Comparison of ENCODE assay signal across 1 mouse cellular context in the genomic region with DNA sequence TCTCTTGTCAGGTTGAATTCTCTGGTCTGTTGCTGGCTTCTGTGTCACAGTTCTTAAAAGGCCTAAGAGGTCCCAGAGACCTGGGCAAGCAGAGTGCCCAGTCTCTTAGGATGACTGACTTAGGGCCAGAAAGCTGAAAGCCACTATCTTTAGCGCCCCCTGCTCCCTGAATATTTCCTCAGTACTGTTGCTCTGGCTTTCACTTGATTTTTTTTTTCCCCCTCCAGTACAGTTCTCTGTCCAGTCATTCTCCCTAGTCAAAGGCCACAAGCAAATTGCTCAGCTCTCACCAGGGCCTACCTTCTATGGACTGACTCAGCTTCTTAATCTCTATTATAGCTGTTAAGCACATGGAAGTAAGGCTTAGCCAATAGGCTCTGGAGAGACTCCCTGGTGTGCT.
TF ChIP-seq lines count a peak whose summit lies in the region.

No protein-coding gene starts in this region.

TF ChIP-seq in CH12.LX, 34 proteins besides CTCF, POLR2A, EP300 and RAD21:
- TF ChIP-seq ELF1 (IDR thresholded peaks at IDR 0.05; ENCODE audit: low read depth, low read length), result no peak
- TF ChIP-seq MXI1 (IDR thresholded peaks at IDR 0.05; ENCODE audit: low read depth, low read length), result no peak
- TF ChIP-seq RCOR1 (conservative IDR thresholded peaks at IDR 0.05; ENCODE audit: low read depth, low read length), result no peak
- TF ChIP-seq SIN3A (IDR thresholded peaks at IDR 0.05; ENCODE audit: low read length), result peak; percentile 67; the same call in 1 of the 2 replicates
- no peak for TF ChIP-seq UBTF (IDR thresholded peaks at IDR 0.05; ENCODE audit: low read depth, low read length)
- no peak for TF ChIP-seq MAX (IDR thresholded peaks at IDR 0.05; ENCODE audit: low read length)
- peak; percentile 39 for TF ChIP-seq SMC3 (IDR thresholded peaks at IDR 0.05; ENCODE audit: low read depth, low read length)
- no peak for TF ChIP-seq USF1 (IDR thresholded peaks at IDR 0.05; ENCODE audit: low read depth, low read length)
- TF ChIP-seq CHD2 (IDR thresholded peaks at IDR 0.05; ENCODE audit: low read length), result no peak
- no peak for TF ChIP-seq NRF1 (IDR thresholded peaks at IDR 0.05; ENCODE audit: low read depth, low read length)
- TF ChIP-seq USF2 (conservative IDR thresholded peaks at IDR 0.05; ENCODE audit: low read depth, low read length), result no peak
- TF ChIP-seq PAX5 (IDR thresholded peaks at IDR 0.05; ENCODE audit: low read length), result no peak
- TF ChIP-seq MAZ (IDR thresholded peaks at IDR 0.05; ENCODE audit: low read depth, low read length), result no peak
- no peak for TF ChIP-seq POLR2AphosphoS2 (IDR thresholded peaks at IDR 0.05; ENCODE audit: low read depth, low read length)
- TF ChIP-seq ETS1 (conservative IDR thresholded peaks at IDR 0.05; ENCODE audit: low read depth, low read length), result no peak
- no peak for TF ChIP-seq MEF2A (IDR thresholded peaks at IDR 0.05; ENCODE audit: borderline replicate concordance, low read depth, low read length)
- TF ChIP-seq ZNF384 (IDR thresholded peaks at IDR 0.05; ENCODE audit: low read depth, low read length), result peak; percentile 80
